Mouse (Mus musculus) MEL (cell line): ENCODE measurements around the gene Creb1. TPM values are rescaled to one million over a fixed set of nuclear protein-coding genes. Genes with fewer than 3 reads are reported as not detected.

ENCODE experiments used
- DNase-seq: peaks from one replicate; pipeline ENCODE4 v3.0.0; 2011; ENCODE audit warnings: low read depth, low spot score
- H3K27ac ChIP-seq: 2 replicates; pipeline ENCODE4 v1.5.1; 2012; ENCODE audit warnings: low read depth, mild to moderate bottlenecking, control low read depth, low read length, moderate library complexity; ENCODE audit not compliant: control insufficient read depth
- H3K27me3 ChIP-seq, 2 experiments: fragments of 150-350 bp in 1 of 2; sonication (generic) in 1 of 2; 2 replicates each; pipeline ENCODE4 v1.6.1; 2012; ENCODE audit warnings: low read length in 2 of 2, mild to moderate bottlenecking in 2 of 2, improper control_type of control experiment in 1 of 2, moderate library complexity in 1 of 2; ENCODE audit not compliant: insufficient read depth in 2 of 2, control insufficient read depth in 1 of 2
- H3K36me3 ChIP-seq, 2 experiments: 2 replicates each; pipeline ENCODE4 v1.6.1; 2012 to 2014; ENCODE audit warnings: low read length in 2 of 2, improper control_type of control experiment in 1 of 2, inconsistent platforms in 1 of 2, mild to moderate bottlenecking in 1 of 2; ENCODE audit not compliant: insufficient read depth in 2 of 2, control insufficient read depth in 1 of 2
- H3K4me1 ChIP-seq, 2 experiments: fragments of 150-350 bp in 1 of 2; sonication (generic) in 1 of 2; 2 replicates each; pipeline ENCODE4 v1.6.1; 2012; ENCODE audit warnings: low read length in 2 of 2, improper control_type of control experiment in 1 of 2, mild to moderate bottlenecking in 1 of 2; ENCODE audit not compliant: insufficient read depth in 2 of 2, control insufficient read depth in 1 of 2
- H3K4me3 ChIP-seq, 2 experiments: fragments of 150-350 bp in 1 of 2; sonication (generic) in 1 of 2; 2 replicates each; pipeline ENCODE4 v1.5.1; 2012; ENCODE audit warnings: low read depth in 2 of 2, low read length in 2 of 2, mild to moderate bottlenecking in 2 of 2, moderate library complexity in 2 of 2, control low read depth in 1 of 2, improper control_type of control experiment in 1 of 2; ENCODE audit not compliant: control insufficient read depth in 1 of 2, insufficient read depth in 1 of 2
- H3K79me2 ChIP-seq: 2 replicates; pipeline ENCODE4 v1.6.1; 2012; ENCODE audit warnings: mild to moderate bottlenecking, low read length, moderate library complexity; ENCODE audit not compliant: control insufficient read depth, poor library complexity, insufficient read depth
- H3K9ac ChIP-seq: 2 replicates; pipeline ENCODE4 v1.6.1; 2012; ENCODE audit warnings: low read depth, mild to moderate bottlenecking, control low read depth, low read length, moderate library complexity; ENCODE audit not compliant: control insufficient read depth, poor library complexity, severe bottlenecking
- H3K9me3 ChIP-seq: fragments of 150-350 bp; sonication (generic); replicated peaks from 2 replicates; pipeline ENCODE4 v1.6.1; 2012; ENCODE audit warnings: mild to moderate bottlenecking, low read length, improper control_type of control experiment, moderate library complexity; ENCODE audit not compliant: insufficient read depth
- CHD1 ChIP-seq: IDR thresholded peaks from 2 replicates; pipeline ENCODE4 v1.6.1; 2012; ENCODE audit warnings: low read depth, mild to moderate bottlenecking, inconsistent platforms, low read length, improper control_type of control experiment
- CHD2 ChIP-seq: IDR thresholded peaks from 2 replicates; pipeline ENCODE4 v1.6.1; 2011; ENCODE audit warnings: low read length, improper control_type of control experiment
- E2F4 ChIP-seq: IDR thresholded peaks from 2 replicates; pipeline ENCODE4 v1.6.1; 2011; ENCODE audit warnings: low read depth, low read length, improper control_type of control experiment, borderline replicate concordance
- EP300 ChIP-seq, 2 experiments: IDR thresholded peaks; 2 replicates each; pipeline ENCODE4 v1.6.1; 2011; ENCODE audit warnings: improper control_type of control experiment in 2 of 2, low read length in 2 of 2, low read depth in 1 of 2, mild to moderate bottlenecking in 1 of 2
- ETS1 ChIP-seq: IDR thresholded peaks from 2 replicates; pipeline ENCODE4 v1.6.1; 2012; ENCODE audit warnings: low read depth, mild to moderate bottlenecking, inconsistent platforms, low read length, improper control_type of control experiment, moderate library complexity
- GATA1 ChIP-seq: IDR thresholded peaks from 2 replicates; pipeline ENCODE4 v1.6.1; 2011; ENCODE audit warnings: low read depth, low read length, improper control_type of control experiment
- JUND ChIP-seq: IDR thresholded peaks from 2 replicates; pipeline ENCODE4 v1.6.1; 2011; ENCODE audit warnings: low read depth, mild to moderate bottlenecking, improper control_type of control experiment, low read length
- KAT2A ChIP-seq: conservative IDR thresholded peaks from 2 replicates; pipeline ENCODE4 v1.6.1; 2012; ENCODE audit warnings: low read depth, low read length, improper control_type of control experiment, inconsistent platforms
- MAFK ChIP-seq: IDR thresholded peaks from 2 replicates; pipeline ENCODE4 v1.6.1; 2011; ENCODE audit warnings: low read depth, mild to moderate bottlenecking, low read length, improper control_type of control experiment, borderline replicate concordance
- MAX ChIP-seq: IDR thresholded peaks from 2 replicates; pipeline ENCODE4 v1.6.1; 2011; ENCODE audit warnings: low read length, improper control_type of control experiment
- MAZ ChIP-seq: IDR thresholded peaks from 2 replicates; pipeline ENCODE4 v1.6.1; 2012; ENCODE audit warnings: low read depth, mild to moderate bottlenecking, inconsistent platforms, low read length, improper control_type of control experiment
- MEF2A ChIP-seq: IDR thresholded peaks from 2 replicates; pipeline ENCODE4 v1.6.1; 2014; ENCODE audit warnings: low read depth, mild to moderate bottlenecking, inconsistent platforms, low read length, improper control_type of control experiment; ENCODE audit not compliant: poor library complexity, insufficient replicate concordance, severe bottlenecking; ENCODE audit errors: extremely low read depth
- MYB ChIP-seq: IDR thresholded peaks from 2 replicates; pipeline ENCODE4 v1.6.1; 2011; ENCODE audit warnings: mild to moderate bottlenecking, low read depth, low read length, improper control_type of control experiment
- NRF1 ChIP-seq: IDR thresholded peaks from 2 replicates; pipeline ENCODE4 v1.6.1; 2014; ENCODE audit warnings: low read depth, mild to moderate bottlenecking, inconsistent platforms, low read length, improper control_type of control experiment, moderate library complexity; ENCODE audit not compliant: poor library complexity, insufficient read depth, severe bottlenecking
- POLR2A ChIP-seq, 2 experiments: IDR thresholded peaks; 2 replicates each; pipeline ENCODE4 v1.6.1; 2011 to 2012; ENCODE audit warnings: low read length in 2 of 2, mild to moderate bottlenecking in 2 of 2, control low read depth in 1 of 2, improper control_type of control experiment in 1 of 2, low read depth in 1 of 2, moderate library complexity in 1 of 2; ENCODE audit not compliant: control insufficient read depth in 1 of 2, insufficient read depth in 1 of 2, poor library complexity in 1 of 2
- RAD21 ChIP-seq: IDR thresholded peaks from 2 replicates; pipeline ENCODE4 v1.6.1; 2011; ENCODE audit warnings: mild to moderate bottlenecking, low read depth, low read length, improper control_type of control experiment
- RCOR1 ChIP-seq: IDR thresholded peaks from 2 replicates; pipeline ENCODE4 v1.6.1; 2012; ENCODE audit warnings: low read depth, mild to moderate bottlenecking, inconsistent platforms, low read length, improper control_type of control experiment
- SIN3A ChIP-seq: IDR thresholded peaks from 2 replicates; pipeline ENCODE4 v1.6.1; 2012; ENCODE audit warnings: low read length, improper control_type of control experiment, inconsistent platforms
- SMC3 ChIP-seq: IDR thresholded peaks from 2 replicates; pipeline ENCODE4 v1.6.1; 2011; ENCODE audit warnings: low read depth, low read length, improper control_type of control experiment
- TAL1 ChIP-seq: IDR thresholded peaks from 2 replicates; pipeline ENCODE4 v1.6.1; 2012; ENCODE audit warnings: mild to moderate bottlenecking, inconsistent platforms, low read length, moderate library complexity, mixed read lengths
- TCF12 ChIP-seq: IDR thresholded peaks from 2 replicates; pipeline ENCODE4 v1.6.1; 2014; ENCODE audit warnings: low read depth, mild to moderate bottlenecking, inconsistent platforms, low read length, improper control_type of control experiment, moderate library complexity
- USF1 ChIP-seq: IDR thresholded peaks from 2 replicates; pipeline ENCODE4 v1.6.1; 2014; ENCODE audit warnings: low read depth, mild to moderate bottlenecking, inconsistent platforms, low read length, improper control_type of control experiment, moderate library complexity
- ZMIZ1 ChIP-seq: IDR thresholded peaks from 2 replicates; pipeline ENCODE4 v1.6.1; 2012; ENCODE audit warnings: low read depth, mild to moderate bottlenecking, inconsistent platforms, low read length, improper control_type of control experiment, moderate library complexity
- ZNF384 ChIP-seq: IDR thresholded peaks from 2 replicates; pipeline ENCODE4 v1.6.1; 2012; ENCODE audit warnings: low read depth, mild to moderate bottlenecking, inconsistent platforms, low read length, improper control_type of control experiment
- polyA plus RNA-seq, 2 experiments: library from polyadenylated mRNA; stranded (reverse) in 1 of 2; unstranded in 1 of 2; fragments of >175 nt in 1 of 2; fragments of >200 nt in 1 of 2; gene quantifications; 2 replicates each; pipeline versions ENCODE4 v1.2.1 to v1.2.4; 2012; ENCODE audit warnings: low replicate concordance in 2 of 2, low read depth in 1 of 2; ENCODE audit not compliant: insufficient read length in 2 of 2, insufficient read depth in 1 of 2, missing spikeins in 1 of 2
- total RNA-seq: library from RNA; depleted of rRNA; stranded (reverse); fragments of 300-350 nt; gene quantifications from 2 replicates; pipeline ENCODE4 v1.2.3, GENCODE M21; 2012

The Creb1 gene
- total and polyA plus RNA-seq, 3 experiments, result 21.8 to 49.1 (median 22.8) TPM

DNA sequence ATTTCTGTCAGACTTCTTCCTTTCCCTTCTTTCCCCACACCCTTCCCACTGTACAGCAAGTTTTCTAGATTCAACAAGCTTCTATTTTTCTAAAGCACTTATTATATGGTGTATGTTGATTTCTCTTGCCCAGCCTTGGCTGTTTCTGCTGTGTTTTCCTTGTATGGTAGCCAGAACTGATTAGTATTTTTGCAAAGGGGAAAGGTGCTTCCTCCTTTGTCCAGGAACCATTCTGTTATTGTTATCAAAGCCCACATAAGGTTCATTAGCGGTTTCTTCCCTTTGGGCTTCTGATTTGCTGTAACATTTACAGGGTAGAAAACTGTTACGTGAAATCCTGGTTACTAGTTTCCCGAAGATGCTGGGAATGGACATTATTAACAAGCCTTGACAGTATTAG lies 27.7 kb downstream of the Creb1 start:
- no peak for TF ChIP-seq KAT2A
- peak; percentile 73 to 80 for TF ChIP-seq EP300 (IDR thresholded peaks at IDR 0.05; ENCODE audit: low read depth in 1 of 2, low read length in 2 of 2)
- TF ChIP-seq CHD1, result no peak
- TF ChIP-seq JUND, result no peak
- no peak for TF ChIP-seq MAZ
- peak; percentile 43 for TF ChIP-seq TAL1
- TF ChIP-seq ETS1, result peak; percentile 39; the same call in 1 of the 2 replicates
- no peak for TF ChIP-seq SMC3
- TF ChIP-seq ZNF384, result no peak
- TF ChIP-seq RCOR1, result peak; percentile 79
- TF ChIP-seq NRF1, result no peak
- TF ChIP-seq CHD2, result no peak
- TF ChIP-seq MAFK, result no peak
- no peak for TF ChIP-seq RAD21
- no peak for TF ChIP-seq USF1
- TF ChIP-seq ZMIZ1, result no peak
- TF ChIP-seq POLR2A (IDR thresholded peaks at IDR 0.05; ENCODE audit: control insufficient read depth in 1 of 2, insufficient read depth in 1 of 2, low read depth in 1 of 2, low read length in 2 of 2, poor library complexity in 1 of 2), result no peak
- no peak for TF ChIP-seq MEF2A
- no peak for TF ChIP-seq E2F4
- TF ChIP-seq SIN3A, result no peak
- TF ChIP-seq MYB, result no peak
- TF ChIP-seq GATA1, result peak; percentile 56
- TF ChIP-seq TCF12, result peak; percentile 59
- TF ChIP-seq MAX, result no peak
- H3K9ac ChIP-seq, result no peak overlapping the region

More for the DNA sequence above, 27.7 kb downstream of the Creb1 start:
- H3K36me3 ChIP-seq, result peaks cover 16 to 18% of the 10 kb centered on the region in 2 experiments
- H3K79me2 ChIP-seq, result no peaks in the 10 kb centered on the region
- no peak overlapping the region for H3K4me3 ChIP-seq
- H3K4me1 ChIP-seq, result peaks cover 0 to 10% of the 10 kb centered on the region in 2 experiments; a peak in 2 of 4 replicates
- H3K27ac ChIP-seq, result no peak overlapping the region
- H3K27me3 ChIP-seq, result no peaks in the 10 kb centered on the region
- peak; percentile 62 for DNase-seq
- no peaks in the 10 kb centered on the region for H3K9me3 ChIP-seq
